Mouse (Mus musculus) C2C12 (cell line): ENCODE measurements around the gene Kank2.

Experiments
- CEBPB ChIP-seq: IDR thresholded peaks from one replicate; pipeline ENCODE4 v1.6.1; 2011; ENCODE audit warnings: low read depth, mild to moderate bottlenecking, control low read depth, moderate library complexity
- CTCF ChIP-seq: IDR thresholded peaks from one replicate; pipeline ENCODE4 v1.5.1; 2011; ENCODE audit not compliant: control insufficient read depth, insufficient read depth, insufficient read length
- FOSL1 ChIP-seq: IDR thresholded peaks from one replicate; pipeline ENCODE4 v1.8.0; 2011; ENCODE audit warnings: mild to moderate bottlenecking, low read length; ENCODE audit not compliant: poor library complexity, insufficient read depth, severe bottlenecking
- MAX ChIP-seq: IDR thresholded peaks from one replicate; pipeline ENCODE4 v1.6.1; 2011; ENCODE audit warnings: mild to moderate bottlenecking, control low read depth
- MYOD1 ChIP-seq: IDR thresholded peaks from one replicate; pipeline ENCODE4 v1.6.1; 2011; ENCODE audit warnings: low read depth; ENCODE audit not compliant: control insufficient read depth, insufficient read length
- MYOG ChIP-seq: IDR thresholded peaks from one replicate; pipeline ENCODE4 v1.6.1; 2011; ENCODE audit not compliant: control insufficient read depth, insufficient read length; ENCODE audit errors: extremely low read depth
- USF1 ChIP-seq: IDR thresholded peaks from one replicate; pipeline ENCODE4 v1.6.1; 2011; ENCODE audit warnings: low read depth, mild to moderate bottlenecking, control low read depth, moderate library complexity

GRCm38 (mm10) chr9:21752252-21752792, 46.2 kb downstream of the Kank2 start:
- TF ChIP-seq CTCF, result no peak
- no peak for TF ChIP-seq CEBPB
- TF ChIP-seq FOSL1, result no peak
- TF ChIP-seq MAX, result no peak
- TF ChIP-seq MYOG, result no peak
- peak; percentile 96 for TF ChIP-seq MYOD1
- TF ChIP-seq USF1, result no peak
